Mouse (Mus musculus) midbrain, embryonic 11.5 days (tissue): ENCODE results near the gene Actn1. TPM values are rescaled to one million over a fixed set of nuclear protein-coding genes. Genes with fewer than 3 reads are reported as not detected.

Source experiments
- ATAC-seq: fragments of 200-750 bp; cut with Nextera tagmentation; 2 replicates; pipeline ENCODE4 v1.8.0; 2017; ENCODE audit warnings: moderate TSS enrichment, moderate library complexity; ENCODE audit not compliant: low FRiP score
- DNase-seq: peaks from one replicate; pipeline ENCODE4 v3.0.0; 2015; ENCODE audit warnings: low spot score; ENCODE audit errors: missing footprints
- H3K27ac ChIP-seq: fragments of 300-500 bp; sonication (generic); 2 replicates; pipeline ENCODE4 v1.5.1; 2014; ENCODE audit warnings: low read depth, low read length
- H3K27me3 ChIP-seq: fragments of 300-500 bp; sonication (generic); 2 replicates; pipeline ENCODE4 v1.6.1; 2014; ENCODE audit warnings: mild to moderate bottlenecking, low read length, moderate library complexity, mixed read lengths; ENCODE audit not compliant: control insufficient read depth, insufficient read depth
- H3K36me3 ChIP-seq: fragments of 300-500 bp; sonication (generic); 2 replicates; pipeline ENCODE4 v1.6.1; 2014; ENCODE audit warnings: mild to moderate bottlenecking, low read length, moderate library complexity, mixed read lengths; ENCODE audit not compliant: control insufficient read depth, insufficient read depth
- H3K4me1 ChIP-seq: fragments of 300-500 bp; sonication (generic); 2 replicates; pipeline ENCODE4 v1.6.1; 2014; ENCODE audit warnings: low read length; ENCODE audit not compliant: control insufficient read depth, insufficient read depth
- H3K4me2 ChIP-seq: fragments of 300-500 bp; sonication (generic); 2 replicates; pipeline ENCODE4 v1.6.1; 2014; ENCODE audit warnings: mild to moderate bottlenecking, moderate library complexity
- H3K4me3 ChIP-seq: fragments of 300-500 bp; sonication (generic); 2 replicates; pipeline ENCODE4 v1.5.1; 2014; ENCODE audit warnings: low read depth, low read length
- H3K9ac ChIP-seq: fragments of 300-500 bp; sonication (generic); 2 replicates; pipeline ENCODE4 v1.6.1; 2014; ENCODE audit warnings: low read length
- H3K9me3 ChIP-seq: fragments of 300-500 bp; sonication (generic); 2 replicates; pipeline ENCODE4 v1.6.1; 2016; ENCODE audit warnings: low read length; ENCODE audit not compliant: control insufficient read depth
- WGBS: fragments of 180-500 bp; shearing (Covaris S2); extraction: QIAGEN DNeasy Blood & Tissue Kit; methylation state at CpG from one replicate; pipeline ENCODE4 v1.1.7; 2014; 5-methylcytosine and 5-hydroxymethylcytosine counted together
- polyA plus RNA-seq: library from polyadenylated mRNA; unstranded; fragments of >200 nt; fragmentation: Nextera tagmentation; extraction: Ambion mirVana; gene quantifications from 2 replicates; pipeline ENCODE4 v1.2.1, GENCODE M21; 2014

Actn1 gene
- polyA plus RNA-seq, 1 experiment from 2014 or later, result 19.9 TPM

DNA sequence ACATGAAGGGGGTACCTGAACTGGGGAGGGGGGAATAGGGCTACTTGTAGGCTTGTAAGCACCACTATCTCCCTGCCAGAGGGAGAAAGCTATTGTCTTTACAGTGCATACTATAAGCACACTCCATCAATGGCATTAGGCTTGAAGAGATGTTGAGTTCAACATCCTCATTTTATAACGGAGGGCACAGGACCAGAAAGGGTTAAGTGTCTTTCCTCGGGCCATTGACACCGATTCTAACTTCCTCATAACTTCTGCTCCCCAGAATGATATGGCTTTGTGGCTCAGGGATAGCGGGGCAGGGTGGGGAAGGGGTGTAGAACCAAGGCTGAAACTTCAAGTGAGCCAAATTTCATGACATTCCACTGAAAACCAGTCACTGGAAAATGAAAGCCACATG is 46.9 kb downstream of the Actn1 start:
- no peak for DNase-seq
- Histone ChIP-seq H3K27ac (no peak overlapping the region), H3K9ac (no peak overlapping the region), H3K4me1 (no peaks in the 10 kb centered on the region), H3K9me3 (no peaks in the 10 kb centered on the region), H3K4me3 (no peak overlapping the region), H3K36me3 (no peaks in the 10 kb centered on the region), H3K27me3 (no peaks in the 10 kb centered on the region), H3K4me2 (no peak overlapping the region)
- no peak for ATAC-seq
- WGBS, result 82% methylated on average over 4 of the region's 4 CpGs

GRCm38 (mm10) chr12:80210791-80211612 is 49.2 kb downstream of the Actn1 start:
- ATAC-seq, result no peak

GRCm38 (mm10) chr12:80209914-80210313 is 50.3 kb downstream of the Actn1 start:
- no peak overlapping the region for H3K4me2 ChIP-seq
- H3K27ac ChIP-seq, result no peak overlapping the region
- WGBS, result 90% methylated on average over 4 of the region's 4 CpGs
- no peaks in the 10 kb centered on the region for H3K27me3 ChIP-seq
- no peaks in the 10 kb centered on the region for H3K9me3 ChIP-seq
- H3K4me3 ChIP-seq, result no peak overlapping the region
- DNase-seq, result no peak
- no peak for ATAC-seq
- H3K36me3 ChIP-seq, result 0 out of 2 replicates have a peak, but pooled peaks cover 2% of the 10 kb centered on the region
- no peak overlapping the region for H3K9ac ChIP-seq
- H3K4me1 ChIP-seq, result no peaks in the 10 kb centered on the region

More at GRCm38 (mm10) chr12:80210791-80211612, 49.2 kb downstream of the Actn1 start:
- no peak overlapping the region for H3K4me2 ChIP-seq
- H3K4me3 ChIP-seq, result no peak overlapping the region
- 67% methylated on average over 4 of the region's 4 CpGs for WGBS
- no peaks in the 10 kb centered on the region for H3K27me3 ChIP-seq
- H3K4me1 ChIP-seq, result no peaks in the 10 kb centered on the region
- DNase-seq, result no peak
- H3K27ac ChIP-seq, result no peak overlapping the region
- 0 out of 2 replicates have a peak, but pooled peaks cover under 1% of the 10 kb centered on the region for H3K36me3 ChIP-seq
- H3K9ac ChIP-seq, result no peak overlapping the region
- no peaks in the 10 kb centered on the region for H3K9me3 ChIP-seq

DNA sequence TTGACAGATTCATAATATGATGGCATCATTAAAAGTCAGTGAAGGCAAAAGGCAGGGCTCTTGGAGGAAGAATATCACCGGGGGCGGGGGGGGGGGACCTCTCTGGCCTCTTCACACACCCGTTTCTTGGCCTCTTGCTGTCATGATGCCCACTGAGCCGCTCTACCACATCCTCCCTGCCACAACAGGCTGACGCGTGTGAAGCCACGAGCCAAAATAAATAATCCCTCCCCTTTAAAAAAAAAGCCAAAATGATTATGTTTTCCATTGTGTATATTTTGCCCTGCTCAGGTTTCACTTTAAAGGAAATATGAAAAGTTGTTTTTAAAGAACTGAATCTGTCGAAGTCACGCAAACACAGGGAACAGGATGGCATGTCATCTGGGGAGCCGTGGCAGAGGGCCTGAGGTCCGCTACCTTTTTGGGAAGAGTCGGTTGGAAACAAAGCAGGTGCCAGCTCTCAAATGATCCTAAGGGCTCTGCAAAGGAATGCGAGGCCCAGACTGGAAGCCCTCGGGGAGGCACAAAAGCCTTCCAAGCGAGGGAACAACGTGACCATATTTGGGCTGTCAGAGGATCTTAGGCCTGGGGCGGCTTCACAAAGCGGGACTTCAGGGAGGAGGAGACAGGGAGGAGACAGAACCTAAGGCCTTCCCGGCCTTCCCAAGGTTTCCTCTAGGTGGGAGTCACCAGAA is 51.9 kb downstream of the Actn1 start:
- no peak for DNase-seq
- 54% methylated on average over 19 of the region's 19 CpGs for WGBS

GRCm38 (mm10) chr12:80203284-80203683 is 56.9 kb downstream of the Actn1 start:
- H3K27ac ChIP-seq, result no peak overlapping the region
- H3K9me3 ChIP-seq, result no peaks in the 10 kb centered on the region; the same call in 1 of the 2 replicates
- 0 out of 2 replicates have a peak, but pooled peaks cover 3% of the 10 kb centered on the region for H3K4me1 ChIP-seq
- DNase-seq (no peak), ATAC-seq (no peak)
- 0 out of 2 replicates have a peak, but pooled peaks cover 2% of the 10 kb centered on the region for H3K36me3 ChIP-seq
- H3K27me3 ChIP-seq, result no peaks in the 10 kb centered on the region
- WGBS, result 81% methylated on average over 4 of the region's 4 CpGs
- H3K9ac ChIP-seq, result no peak overlapping the region
- H3K4me2 ChIP-seq, result no peak overlapping the region
- H3K4me3 ChIP-seq, result no peak overlapping the region

More for the DNA sequence above, 51.9 kb downstream of the Actn1 start:
- Histone ChIP-seq H3K9me3 (no peaks in the 10 kb centered on the region), H3K27ac (no peak overlapping the region), H3K4me2 (no peak overlapping the region), H3K4me3 (no peak overlapping the region), H3K4me1 (0 out of 2 replicates have a peak, but pooled peaks cover 3% of the 10 kb centered on the region), H3K27me3 (no peaks in the 10 kb centered on the region), H3K36me3 (0 out of 2 replicates have a peak, but pooled peaks cover 2% of the 10 kb centered on the region), H3K9ac (no peak overlapping the region)
- no peak for ATAC-seq

DNA sequence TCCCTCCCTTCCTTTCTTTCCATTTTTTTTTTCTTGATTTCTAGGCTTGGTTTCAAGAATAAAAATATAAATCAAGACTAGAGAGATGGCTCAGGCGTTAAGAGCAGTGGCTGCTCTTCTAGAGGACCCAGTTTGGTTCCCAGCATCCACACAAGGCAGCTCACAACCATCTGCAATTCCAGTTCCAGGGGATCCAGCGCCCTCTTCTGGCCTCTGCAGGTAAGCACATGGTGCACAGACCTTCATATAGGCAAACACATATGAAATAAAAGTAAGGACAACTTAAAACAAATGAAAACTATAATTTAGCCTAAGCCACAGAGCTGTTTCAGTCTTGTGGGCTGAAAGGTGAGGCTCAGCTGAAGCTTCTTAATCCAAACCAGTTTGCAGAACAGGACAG is 60.4 kb downstream of the Actn1 start:
- Histone ChIP-seq H3K27ac (no peak overlapping the region), H3K4me2 (no peak overlapping the region), H3K36me3 (peaks cover 2% of the 10 kb centered on the region; the same call in 1 of the 2 replicates), H3K4me1 (0 out of 2 replicates have a peak, but pooled peaks cover 3% of the 10 kb centered on the region), H3K4me3 (no peak overlapping the region), H3K9me3 (no peaks in the 10 kb centered on the region; the same call in 1 of the 2 replicates), H3K9ac (no peak overlapping the region), H3K27me3 (no peaks in the 10 kb centered on the region)
- DNase-seq (no peak), ATAC-seq (no peak)
- WGBS, result 68% methylated on average over 2 of the region's 2 CpGs

GRCm38 (mm10) chr12:80198487-80198886 is 61.7 kb downstream of the Actn1 start:
- Histone ChIP-seq H3K27me3 (no peaks in the 10 kb centered on the region), H3K4me3 (no peak overlapping the region), H3K4me1 (no peaks in the 10 kb centered on the region), H3K9ac (no peak overlapping the region), H3K4me2 (no peak overlapping the region), H3K36me3 (peaks cover 2% of the 10 kb centered on the region; the same call in 1 of the 2 replicates), H3K9me3 (no peaks in the 10 kb centered on the region; the same call in 1 of the 2 replicates), H3K27ac (no peak overlapping the region)
- no peak for ATAC-seq
- DNase-seq, result no peak
- WGBS, result 30% methylated on average over 3 of the region's 3 CpGs

DNA sequence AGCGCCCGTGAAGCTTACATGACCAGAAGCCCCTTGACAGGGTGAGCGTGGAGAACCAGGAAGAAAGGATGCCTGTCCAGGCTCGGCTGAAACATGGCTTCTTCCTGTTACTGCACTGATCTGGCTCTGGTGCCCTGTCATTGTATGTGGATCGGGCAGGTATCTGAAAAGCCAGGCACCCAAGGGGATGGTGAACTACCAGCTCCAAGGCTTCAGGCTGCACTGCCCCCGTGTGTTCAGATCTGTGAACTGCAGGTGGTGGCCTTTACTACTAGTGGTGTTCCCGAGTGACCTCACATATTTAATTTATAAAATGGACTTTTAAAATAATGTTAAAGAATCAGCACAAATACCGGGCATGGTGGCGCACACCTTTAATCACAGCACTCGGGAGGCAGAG is 62.8 kb downstream of the Actn1 start:
- no peak overlapping the region for H3K9ac ChIP-seq
- H3K9me3 ChIP-seq, result no peaks in the 10 kb centered on the region; the same call in 1 of the 2 replicates
- no peak overlapping the region for H3K4me2 ChIP-seq
- no peak overlapping the region for H3K4me3 ChIP-seq
- peak; percentile 96 for DNase-seq
- peaks cover 2% of the 10 kb centered on the region; the same call in 1 of the 2 replicates for H3K36me3 ChIP-seq
- H3K27me3 ChIP-seq, result no peaks in the 10 kb centered on the region
- no peak for ATAC-seq
- no peak overlapping the region for H3K27ac ChIP-seq
- H3K4me1 ChIP-seq, result no peaks in the 10 kb centered on the region
- WGBS, result 78% methylated on average over 10 of the region's 10 CpGs

DNA sequence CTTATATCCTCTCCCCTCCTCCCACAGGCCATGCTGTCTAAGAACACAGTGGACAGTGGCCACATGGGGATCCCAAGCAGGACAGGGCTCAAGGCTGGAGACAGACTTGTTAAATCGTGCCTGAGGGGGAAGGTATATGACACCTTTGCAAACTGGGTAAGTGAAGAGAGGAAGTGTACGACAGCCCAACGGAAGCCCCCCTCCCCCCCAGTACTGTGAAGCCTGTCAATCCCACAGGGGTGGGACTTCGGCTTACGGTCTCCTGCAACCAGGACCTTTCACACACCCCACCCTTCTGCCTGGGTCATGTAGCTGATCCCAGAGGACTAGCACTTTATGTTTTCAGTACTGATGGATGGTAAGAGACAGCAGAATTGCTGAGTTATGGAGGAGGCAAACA is 68.4 kb downstream of the Actn1 start:
- Histone ChIP-seq H3K9ac (no peak overlapping the region), H3K27me3 (no peaks in the 10 kb centered on the region), H3K4me1 (no peaks in the 10 kb centered on the region), H3K4me2 (no peak overlapping the region), H3K9me3 (no peaks in the 10 kb centered on the region), H3K4me3 (no peak overlapping the region), H3K36me3 (peaks cover 1% of the 10 kb centered on the region; the same call in 1 of the 2 replicates), H3K27ac (no peak overlapping the region)
- ATAC-seq, result no peak
- no peak for DNase-seq
- WGBS, result 90% methylated on average over 5 of the region's 5 CpGs
